Mouse (Mus musculus) intestine, postnatal 0 days (tissue): ENCODE results near the gene Sh3bp1. TPM values are rescaled to one million over a fixed set of nuclear protein-coding genes. Genes with fewer than 3 reads are reported as not detected.
A peak's percentile ranks its signal among the peaks of the same experiment; 100 is the strongest.

ENCODE experiments used
- ATAC-seq: fragments of 200-750 bp; cut with Nextera tagmentation; 2 replicates; pipeline ENCODE4 v1.8.0; 2017; ENCODE audit warnings: mild to moderate bottlenecking, moderate TSS enrichment, moderate library complexity
- H3K27ac ChIP-seq: fragments of 300-500 bp; sonication (generic); 2 replicates; pipeline ENCODE4 v1.5.1; 2014; ENCODE audit warnings: mild to moderate bottlenecking, low read depth, low read length, moderate library complexity
- H3K27me3 ChIP-seq: fragments of 300-500 bp; sonication (generic); replicated peaks from 2 replicates; pipeline ENCODE4 v1.6.1; 2014; ENCODE audit warnings: low read length, mixed read lengths; ENCODE audit not compliant: control insufficient read depth, insufficient read depth
- H3K36me3 ChIP-seq: fragments of 300-500 bp; sonication (generic); 2 replicates; pipeline ENCODE4 v1.6.1; 2014; ENCODE audit warnings: mild to moderate bottlenecking, moderate library complexity; ENCODE audit not compliant: control insufficient read depth, insufficient read depth
- H3K4me1 ChIP-seq: fragments of 300-500 bp; sonication (generic); replicated peaks from 2 replicates; pipeline ENCODE4 v1.6.1; 2014; ENCODE audit warnings: antibody characterized with exemption, low read length, mixed read lengths; ENCODE audit not compliant: control insufficient read depth, insufficient read depth
- H3K4me2 ChIP-seq: fragments of 300-500 bp; sonication (generic); replicated peaks from 2 replicates; pipeline ENCODE4 v1.6.1; 2014; ENCODE audit warnings: low read depth, mild to moderate bottlenecking, moderate library complexity
- H3K4me3 ChIP-seq: fragments of 300-500 bp; sonication (generic); 2 replicates; pipeline ENCODE4 v1.5.1; 2014; ENCODE audit warnings: low read depth, low read length
- H3K9ac ChIP-seq: fragments of 300-500 bp; sonication (generic); 2 replicates; pipeline ENCODE4 v1.6.1; 2014; ENCODE audit warnings: mild to moderate bottlenecking, low read depth, low read length
- H3K9me3 ChIP-seq: fragments of 300-500 bp; sonication (generic); 2 replicates; pipeline ENCODE4 v1.6.1; 2016; ENCODE audit warnings: mixed run types; ENCODE audit not compliant: control insufficient read depth
- CTCF ChIP-seq: sonication (generic); IDR thresholded peaks from 2 replicates; pipeline ENCODE4 v1.5.1; 2016; ENCODE audit warnings: low read depth, mild to moderate bottlenecking, control low read depth, antibody characterized with exemption, moderate library complexity
- WGBS: fragments of 180-500 bp; shearing (Covaris S2); extraction: QIAGEN DNeasy Blood & Tissue Kit; methylation state at CpG from one replicate; pipeline ENCODE4 v1.1.7; 2014; 5-methylcytosine and 5-hydroxymethylcytosine counted together
- polyA plus RNA-seq: library from polyadenylated mRNA; unstranded; fragments of >200 nt; fragmentation: Nextera tagmentation; extraction: Ambion mirVana; gene quantifications from 2 replicates; pipeline ENCODE4 v1.2.1, GENCODE M21; 2015

Sh3bp1 gene
- polyA plus RNA-seq, 1 experiment from 2014 or later = 7.2 TPM

DNA sequence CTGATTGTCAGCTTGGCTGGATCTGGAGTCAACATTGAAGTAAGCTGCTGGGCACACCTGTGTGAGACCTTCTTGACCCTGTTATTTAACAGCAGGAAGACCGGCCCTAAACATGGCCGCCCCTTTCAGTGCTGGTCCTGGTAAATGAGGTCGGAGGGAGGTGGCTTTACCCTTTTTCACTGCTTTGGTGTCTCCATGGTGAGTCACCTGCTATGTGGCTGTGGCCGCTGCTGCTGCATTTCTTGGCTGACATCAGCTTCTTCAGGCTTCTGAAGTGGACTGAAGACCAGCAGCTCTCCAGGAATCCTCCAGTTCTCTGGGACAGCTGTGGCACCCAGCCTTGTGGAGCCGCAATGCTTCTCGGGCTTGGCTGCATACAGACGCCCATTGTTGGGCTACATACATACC, 30.7 kb upstream of the Sh3bp1 start:
- no peak overlapping the region for H3K9ac ChIP-seq
- no peaks in the 10 kb centered on the region for H3K36me3 ChIP-seq
- 36% methylated on average over 7 of the region's 7 CpGs for WGBS
- no peak overlapping the region for H3K4me2 ChIP-seq
- ATAC-seq = peak; percentile 28
- H3K4me1 ChIP-seq = 0 out of 2 replicates have a peak, but pooled peaks cover 2% of the 10 kb centered on the region
- no peaks in the 10 kb centered on the region for H3K9me3 ChIP-seq
- peak overlapping the region; percentile 74 for H3K27ac ChIP-seq
- H3K4me3 ChIP-seq = no peak overlapping the region
- H3K27me3 ChIP-seq = no peaks in the 10 kb centered on the region
- TF ChIP-seq CTCF = no peak

DNA sequence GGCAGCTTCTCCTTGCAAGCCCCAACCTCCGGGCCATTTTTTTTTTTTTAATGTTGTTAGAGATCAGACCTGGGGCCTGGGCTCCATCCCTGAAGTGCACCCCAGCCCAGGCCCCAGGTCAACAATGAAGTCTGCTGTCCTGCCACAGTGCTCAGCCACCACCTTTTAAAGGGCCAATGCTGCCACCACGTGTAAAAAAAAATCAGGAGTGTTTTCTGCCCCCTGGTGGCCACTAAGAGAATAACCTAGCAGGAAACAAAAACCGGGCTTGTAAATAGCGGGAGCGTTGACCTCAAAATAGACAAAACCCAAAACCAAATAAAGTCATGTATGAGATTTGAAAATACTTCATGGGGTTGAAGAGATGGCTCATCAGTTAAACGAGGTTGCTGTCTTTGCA, 29.8 kb upstream of the Sh3bp1 start:
- no peak overlapping the region for H3K27ac ChIP-seq
- H3K4me1 ChIP-seq = no peaks in the 10 kb centered on the region
- WGBS = 29% methylated on average over 6 of the region's 6 CpGs
- H3K9ac ChIP-seq = no peak overlapping the region
- no peaks in the 10 kb centered on the region for H3K9me3 ChIP-seq
- H3K4me3 ChIP-seq = no peak overlapping the region
- no peak overlapping the region for H3K4me2 ChIP-seq
- ATAC-seq = no peak
- peak; percentile 83 for TF ChIP-seq CTCF
- H3K27me3 ChIP-seq = no peaks in the 10 kb centered on the region
- H3K36me3 ChIP-seq = no peaks in the 10 kb centered on the region

DNA sequence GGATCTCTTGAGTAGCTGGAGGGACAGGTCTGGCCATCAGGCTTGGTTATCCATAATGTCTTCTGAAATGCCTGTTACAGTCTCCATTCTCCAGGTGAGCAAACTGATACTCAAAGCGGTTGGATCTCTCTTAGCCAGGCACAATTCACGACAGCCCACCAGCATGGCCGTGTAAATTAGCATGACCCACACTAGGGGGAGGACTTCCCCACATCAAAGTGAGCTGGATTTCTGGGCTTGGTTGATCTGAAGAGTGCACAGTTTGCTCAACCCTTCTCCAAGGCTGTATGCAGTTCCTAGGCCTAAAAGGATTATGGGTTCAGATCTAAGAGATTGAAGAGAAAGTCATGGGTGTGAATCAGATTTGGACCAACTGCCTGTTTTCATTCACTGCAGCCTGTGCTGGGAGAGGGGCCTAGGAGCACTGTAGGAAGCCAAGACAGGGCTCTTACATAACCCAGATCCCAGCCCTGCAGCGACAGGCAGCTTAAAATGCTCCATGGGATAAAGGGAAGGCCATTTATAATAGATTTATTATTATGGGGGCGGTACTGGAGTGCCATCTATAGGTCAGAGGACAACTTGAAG, 27.5 kb upstream of the Sh3bp1 start:
- Histone ChIP-seq H3K36me3 (no peaks in the 10 kb centered on the region), H3K9ac (no peak overlapping the region), H3K4me2 (no peak overlapping the region), H3K4me1 (no peaks in the 10 kb centered on the region), H3K9me3 (no peaks in the 10 kb centered on the region), H3K27ac (no peak overlapping the region), H3K27me3 (no peaks in the 10 kb centered on the region), H3K4me3 (no peak overlapping the region)
- WGBS = 41% methylated on average over 5 of the region's 5 CpGs
- TF ChIP-seq CTCF = peak; percentile 40
- ATAC-seq = no peak

DNA sequence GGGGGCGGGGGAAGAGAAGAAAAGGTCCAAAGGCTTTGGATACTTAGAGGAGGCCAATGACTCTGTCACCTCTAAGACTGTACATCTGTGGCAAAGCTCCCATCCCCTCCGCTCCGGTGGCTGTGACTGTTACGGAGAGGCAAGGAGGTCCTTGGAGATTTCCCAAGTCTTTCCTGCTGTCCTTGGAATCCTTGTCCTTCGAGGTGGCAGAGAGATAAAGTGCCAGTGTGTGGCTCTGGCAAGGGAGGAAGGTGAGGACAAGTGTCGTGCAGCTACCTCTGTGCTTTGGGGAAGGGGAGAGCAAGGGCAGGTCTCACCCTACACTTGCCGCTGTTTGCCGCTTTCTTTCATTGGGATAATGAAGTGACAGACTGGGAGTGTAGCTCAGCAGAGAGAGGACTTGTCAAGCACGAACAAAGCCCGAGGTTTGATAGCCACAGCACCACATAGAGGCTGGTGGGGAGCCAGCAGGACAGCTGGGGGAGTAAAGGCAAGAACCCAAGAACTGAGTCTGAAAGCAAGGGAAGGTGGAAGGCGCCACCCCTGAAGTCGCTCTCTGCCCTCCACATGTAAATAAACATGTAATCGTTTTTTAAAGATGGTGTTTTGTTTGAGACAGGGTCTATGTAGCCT, 25.6 kb upstream of the Sh3bp1 start:
- ATAC-seq = no peak
- H3K9me3 ChIP-seq = no peaks in the 10 kb centered on the region
- WGBS = 60% methylated on average over 13 of the region's 13 CpGs

DNA sequence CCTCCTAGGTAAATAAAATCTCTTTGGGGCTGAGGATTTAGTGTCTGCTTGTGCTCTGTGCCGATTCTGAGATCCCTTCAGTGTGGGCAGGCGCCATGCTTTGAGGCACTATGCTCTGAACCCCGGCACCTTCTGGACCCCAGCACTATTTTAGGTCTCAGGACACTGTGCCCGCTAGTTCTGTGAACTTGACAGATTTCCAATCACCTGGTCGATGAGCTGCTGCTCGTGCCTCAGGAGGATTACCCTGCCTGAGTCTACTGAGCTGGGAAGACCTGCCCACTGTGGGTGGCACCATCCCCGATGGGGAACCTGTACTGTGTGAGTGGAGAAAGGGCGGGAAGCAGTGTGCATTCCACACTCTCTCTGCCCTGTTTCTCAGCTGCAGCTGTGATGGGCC, 24.6 kb upstream of the Sh3bp1 start:
- Histone ChIP-seq H3K9me3 (no peaks in the 10 kb centered on the region), H3K4me1 (peaks cover 7% of the 10 kb centered on the region; the same call in 1 of the 2 replicates), H3K9ac (no peak overlapping the region), H3K27me3 (no peaks in the 10 kb centered on the region), H3K4me2 (no peak overlapping the region), H3K27ac (no peak overlapping the region), H3K4me3 (no peak overlapping the region), H3K36me3 (0 out of 2 replicates have a peak, but pooled peaks cover 9% of the 10 kb centered on the region)
- no peak for ATAC-seq
- WGBS = 67% methylated on average over 8 of the region's 8 CpGs
- no peak for TF ChIP-seq CTCF

More for the DNA sequence above, 25.6 kb upstream of the Sh3bp1 start:
- no peaks in the 10 kb centered on the region for H3K27me3 ChIP-seq
- no peaks in the 10 kb centered on the region for H3K36me3 ChIP-seq
- H3K4me2 ChIP-seq = no peak overlapping the region
- H3K27ac ChIP-seq = no peak overlapping the region
- no peak overlapping the region for H3K4me3 ChIP-seq
- H3K9ac ChIP-seq = no peak overlapping the region
- TF ChIP-seq CTCF = peak; percentile 21; the same call in 1 of the 2 replicates
- no peaks in the 10 kb centered on the region for H3K4me1 ChIP-seq

DNA sequence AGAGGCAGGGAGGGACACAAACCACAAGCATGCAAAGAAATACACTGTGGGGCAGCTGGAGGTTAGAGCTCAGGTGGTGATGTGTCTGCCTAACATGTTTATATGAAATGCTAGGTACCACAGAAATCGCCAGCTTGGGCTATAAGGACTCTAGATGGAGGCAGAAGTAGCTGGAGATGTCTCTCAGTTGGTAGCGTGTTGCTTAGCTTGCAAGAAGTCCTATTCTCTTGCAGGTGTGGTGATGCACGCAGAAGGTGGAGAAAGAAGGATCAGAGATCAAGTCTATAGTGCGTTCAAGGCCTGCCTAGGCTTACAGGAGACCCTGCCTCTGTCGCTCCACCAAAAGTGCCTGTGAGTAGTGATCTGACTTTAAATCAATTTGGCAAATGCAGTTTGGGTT, 24.0 kb upstream of the Sh3bp1 start:
- peaks cover 7% of the 10 kb centered on the region; the same call in 1 of the 2 replicates for H3K4me1 ChIP-seq
- WGBS = 57% methylated on average over 5 of the region's 5 CpGs
- no peaks in the 10 kb centered on the region for H3K9me3 ChIP-seq
- peaks cover 11% of the 10 kb centered on the region; the same call in 1 of the 2 replicates for H3K36me3 ChIP-seq
- no peaks in the 10 kb centered on the region for H3K27me3 ChIP-seq
- H3K4me2 ChIP-seq = peak overlapping the region; percentile 84; the same call in 1 of the 2 replicates
- no peak overlapping the region for H3K4me3 ChIP-seq
- no peak overlapping the region for H3K27ac ChIP-seq
- no peak for TF ChIP-seq CTCF
- H3K9ac ChIP-seq = no peak overlapping the region
- ATAC-seq = no peak
